Mouse (Mus musculus) T-helper 1 cell (primary cell): ENCODE measurements around the gene Gm3448.
"Not testable (repeated sequence)": the region's sequence is repeated elsewhere in the genome, so short reads cannot be mapped to it uniquely, and the experiment has no call there.

Source experiments
- in situ Hi-C: fragments of 300-600 bp; cut with MboI, MseI; formaldehyde crosslinking; loops from one replicate; pipeline ENCODE4 v1.15.1; 2025; ENCODE audit warnings: high pct_unique_total_duplicates

The Gm3448 gene

DNA sequence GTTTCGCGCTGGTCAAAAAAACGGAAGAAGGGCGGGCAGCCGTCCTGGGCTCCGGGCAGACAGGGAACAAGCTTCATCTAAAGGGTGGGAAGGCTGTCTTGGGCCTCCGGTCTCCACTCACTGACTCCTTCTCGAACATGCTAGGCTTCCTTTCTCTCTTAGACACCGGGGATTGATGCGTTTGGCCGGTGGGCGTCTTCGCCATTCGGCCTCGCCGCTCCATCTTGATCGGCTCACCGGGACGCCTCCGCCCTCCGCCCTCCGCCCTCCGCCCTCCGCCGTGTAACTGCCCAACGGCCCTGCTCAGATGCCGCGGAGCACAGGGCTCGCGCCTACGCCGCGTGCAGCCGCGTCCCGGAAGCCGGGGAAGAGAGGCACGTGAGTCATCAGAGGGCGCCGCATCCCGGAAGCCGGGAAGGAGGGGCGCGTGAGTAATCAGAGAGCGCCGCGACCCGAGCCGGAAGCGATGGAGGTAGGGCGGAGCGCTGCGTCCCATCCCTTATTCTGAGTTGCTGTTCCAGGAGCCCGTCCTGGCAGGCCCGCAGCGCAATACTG is at the start of gene Gm3448, which contains the start of the genes Ermard and Tcte3:
Gm3448 (minus strand) TSS at position 363 of the 555 bp plus-strand sequence.
Ermard (plus strand) TSS at position 34 of the 555 bp plus-strand sequence.
Tcte3 (minus strand) TSS at position 314 of the 555 bp plus-strand sequence.
- in situ Hi-C loops: not testable (repeated sequence)

DNA sequence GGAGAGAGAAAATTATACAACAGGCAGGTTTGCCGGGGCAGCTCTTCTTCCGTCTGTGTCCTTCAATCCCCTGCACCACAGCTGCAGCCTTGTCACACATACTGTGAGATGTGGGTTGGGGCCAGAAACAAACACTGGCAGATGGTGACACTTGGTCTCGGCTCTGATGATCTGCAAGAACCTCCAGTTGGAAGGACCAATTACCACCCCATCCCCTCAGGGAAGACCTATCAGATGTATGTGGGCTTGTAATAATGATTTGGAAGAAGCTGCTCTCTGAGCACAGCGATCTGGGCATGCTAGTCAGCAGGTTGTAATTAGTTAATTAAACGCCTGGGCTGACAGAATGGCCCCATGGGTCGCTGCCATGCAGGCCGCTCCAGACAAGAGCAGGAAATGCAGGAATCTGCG is 47.3 kb upstream of the Gm3448 start:
- in situ Hi-C loops: no loop called here

DNA sequence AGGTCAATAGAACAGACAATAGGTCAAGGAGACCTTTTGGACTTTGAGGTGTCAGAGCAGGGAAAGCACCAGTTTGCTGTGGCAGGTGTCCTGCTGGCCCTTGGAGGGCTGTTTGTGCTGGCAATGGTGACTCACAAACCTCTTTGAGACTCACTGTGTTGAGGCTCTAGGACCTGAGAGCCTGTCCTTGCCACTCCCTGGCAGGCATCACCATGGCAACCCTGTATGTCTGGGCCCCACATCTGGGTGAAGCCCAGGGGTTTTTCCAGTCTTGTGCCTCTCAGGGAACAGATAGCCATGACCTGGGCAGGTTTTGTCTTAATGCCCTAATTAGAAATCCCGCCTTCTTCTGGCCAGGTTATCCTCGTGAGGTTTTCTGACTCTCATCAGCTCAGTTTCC is 46.8 kb upstream of the Gm3448 start:
- in situ Hi-C loops: no loop called here

DNA sequence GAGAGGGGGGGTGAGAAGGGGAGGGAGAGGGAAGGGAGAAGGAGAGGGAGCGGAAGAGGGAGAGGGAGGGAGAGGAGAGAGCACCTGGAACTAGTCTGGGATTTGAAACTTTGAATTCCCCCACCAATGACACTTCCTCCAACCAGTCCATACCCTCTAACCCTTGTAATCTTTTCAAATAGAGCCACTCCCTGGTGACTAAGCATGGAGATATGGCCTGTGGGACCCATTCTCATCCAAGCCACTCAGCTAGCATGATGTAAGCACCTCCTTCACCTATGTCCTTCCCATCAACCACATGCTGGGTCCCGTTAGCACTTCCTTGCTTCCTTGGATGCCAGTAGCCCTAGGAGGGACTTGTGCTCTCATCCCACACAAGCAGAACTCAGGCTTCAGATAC is 43.7 kb upstream of the Gm3448 start:
- in situ Hi-C loops: no loop called here

DNA sequence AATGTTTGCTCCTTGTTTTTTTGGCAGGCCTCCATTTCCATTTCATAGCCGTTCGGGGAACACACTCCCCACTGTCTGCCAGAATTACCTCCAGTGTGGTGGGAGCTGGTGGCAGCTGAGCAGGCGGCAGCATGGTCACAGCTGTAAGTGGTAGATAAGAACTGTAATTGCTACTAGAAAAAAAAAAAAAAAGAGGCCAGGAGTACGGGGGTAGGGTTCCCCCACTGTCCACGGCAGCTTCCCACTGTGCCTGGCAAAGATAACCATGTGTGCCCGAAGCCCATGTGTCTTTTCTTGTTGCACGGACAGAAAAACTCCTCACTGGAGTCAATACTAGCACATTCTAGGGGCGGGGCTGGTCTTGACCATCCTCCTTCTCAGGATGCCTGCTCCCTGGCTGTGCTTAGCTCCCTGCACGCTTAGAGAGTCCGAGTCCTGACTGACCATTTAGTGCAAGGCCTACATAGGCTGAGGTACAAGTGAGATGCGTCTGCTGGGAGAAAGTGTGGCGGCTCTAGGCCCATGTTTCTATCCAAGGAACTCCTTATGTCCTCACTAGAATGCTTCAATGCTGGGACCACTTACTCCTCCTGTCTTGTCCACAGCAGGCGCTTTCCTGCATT is 43.0 kb upstream of the Gm3448 start:
- in situ Hi-C loops: no loop called here

DNA sequence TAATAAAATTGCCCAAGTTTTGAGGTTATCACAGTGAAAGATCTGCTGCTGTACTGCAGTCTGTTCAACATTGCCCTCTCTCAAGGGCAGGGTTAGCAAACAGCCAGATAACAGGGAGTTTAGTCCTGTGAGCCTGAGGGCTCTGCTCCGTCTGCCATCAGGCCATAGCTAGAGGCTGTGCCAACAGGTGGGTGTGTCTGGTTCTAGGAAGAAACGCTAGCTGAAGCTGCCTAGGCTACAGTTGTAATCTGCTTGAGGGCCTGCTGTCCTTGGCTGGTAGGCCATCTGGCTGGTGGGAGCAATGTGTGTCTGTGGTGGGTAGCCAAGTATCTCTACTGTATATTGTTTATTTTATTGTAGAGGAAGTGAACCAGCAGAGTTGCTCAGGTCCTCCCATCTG is 36.2 kb upstream of the Gm3448 start:
- in situ Hi-C loops: loop anchor here (5.0 kb wide), 1 partner anchor 380 kb away; no protein-coding TSS in a partner anchor

DNA sequence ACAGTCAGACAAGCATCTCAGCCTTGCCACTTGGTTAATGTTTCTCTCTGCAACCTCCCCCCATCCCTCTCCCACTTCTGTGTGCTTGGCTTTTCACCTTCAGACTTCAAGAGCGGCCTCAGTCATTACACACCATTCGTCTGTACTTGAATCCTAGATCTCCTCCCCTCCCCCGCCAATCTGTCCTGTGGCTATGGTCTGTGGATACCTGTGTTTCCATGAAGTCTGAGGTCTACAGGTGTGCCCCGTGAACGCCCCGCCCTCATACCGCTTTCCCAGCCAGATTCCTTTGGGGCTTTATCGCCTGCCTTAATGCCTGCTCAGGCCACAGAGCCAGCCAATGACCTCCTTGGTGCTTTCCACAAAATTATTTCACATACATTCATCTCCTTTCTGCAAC is 33.7 kb upstream of the Gm3448 start:
- in situ Hi-C loops: loop anchor here (5.0 kb wide), 1 partner anchor 382 kb away; no protein-coding TSS in a partner anchor

DNA sequence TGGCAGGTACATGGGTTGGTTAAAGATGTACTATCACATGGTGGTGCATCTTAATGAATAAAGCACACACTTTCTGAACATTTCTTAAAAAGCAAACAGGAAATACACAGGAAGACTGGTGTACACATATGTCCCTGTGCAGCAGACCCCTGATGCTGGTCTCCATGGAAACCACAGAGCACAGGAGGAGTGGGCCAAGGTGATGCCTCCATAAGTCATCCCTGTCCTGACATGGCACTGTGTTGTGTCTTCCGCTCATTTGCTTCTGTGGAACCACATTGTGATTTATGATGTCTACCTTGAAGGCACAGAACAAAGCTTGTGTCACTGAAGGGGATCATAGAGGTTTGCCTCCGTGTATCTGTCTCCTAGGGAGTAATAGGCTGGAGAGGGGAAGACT is 30.9 kb upstream of the Gm3448 start:
- in situ Hi-C loops: no loop called here

DNA sequence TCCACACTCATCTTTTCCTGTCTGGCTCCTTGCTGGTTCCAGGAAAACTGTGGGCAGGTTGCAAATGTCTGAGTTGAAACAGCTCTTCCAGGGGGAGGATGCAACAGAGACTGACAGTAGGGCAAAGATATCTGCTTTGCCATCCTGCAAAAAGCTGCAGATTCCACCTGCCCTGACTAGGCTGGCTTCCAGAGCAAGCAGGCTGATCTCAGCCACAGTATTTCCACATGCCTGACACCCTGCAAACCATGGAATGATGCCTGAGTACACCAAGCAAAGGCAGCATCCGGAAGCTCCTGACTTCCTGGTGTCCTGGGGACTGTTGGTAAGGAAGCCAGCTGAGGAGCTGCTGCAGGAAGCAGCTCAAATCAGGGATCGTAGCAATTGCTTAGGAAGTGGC is 27.8 kb upstream of the Gm3448 start:
- in situ Hi-C loops: no loop called here

DNA sequence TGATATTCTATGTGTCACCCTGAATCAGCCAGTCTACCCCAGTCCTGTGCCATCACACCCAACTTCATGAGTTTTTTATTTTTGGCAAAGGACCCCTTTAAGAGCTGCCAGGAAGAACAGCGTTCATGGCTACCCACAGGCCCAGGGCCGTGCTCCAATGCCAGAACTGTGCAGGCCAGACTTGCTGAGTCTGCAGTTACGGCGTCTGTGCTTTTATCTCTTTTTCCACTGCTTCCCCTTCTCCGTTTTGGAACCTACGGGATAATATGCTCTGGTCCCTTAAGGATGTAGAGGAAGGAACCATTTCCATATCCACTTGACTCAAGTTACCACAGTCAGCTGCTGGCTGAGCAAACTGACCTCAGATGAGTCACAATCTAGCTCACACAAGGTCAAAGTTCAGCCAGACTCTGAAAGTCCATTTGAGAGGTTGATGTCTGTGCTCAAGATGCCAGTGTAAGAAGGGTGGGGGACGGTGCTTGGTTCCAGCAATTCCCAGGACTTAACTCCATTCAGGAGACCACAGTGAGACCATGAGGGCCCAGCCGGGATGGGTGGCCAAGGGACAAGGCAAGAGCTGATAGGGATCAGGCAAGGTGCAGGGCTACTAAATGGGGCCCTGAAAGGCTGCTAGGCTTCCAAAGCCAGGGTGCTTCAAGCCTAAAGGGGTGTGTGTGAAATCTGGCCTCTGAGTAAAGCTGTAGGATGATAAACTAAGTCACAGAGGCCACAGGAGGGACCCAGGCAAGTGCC is 26.9 kb upstream of the Gm3448 start:
- in situ Hi-C loops: no loop called here

DNA sequence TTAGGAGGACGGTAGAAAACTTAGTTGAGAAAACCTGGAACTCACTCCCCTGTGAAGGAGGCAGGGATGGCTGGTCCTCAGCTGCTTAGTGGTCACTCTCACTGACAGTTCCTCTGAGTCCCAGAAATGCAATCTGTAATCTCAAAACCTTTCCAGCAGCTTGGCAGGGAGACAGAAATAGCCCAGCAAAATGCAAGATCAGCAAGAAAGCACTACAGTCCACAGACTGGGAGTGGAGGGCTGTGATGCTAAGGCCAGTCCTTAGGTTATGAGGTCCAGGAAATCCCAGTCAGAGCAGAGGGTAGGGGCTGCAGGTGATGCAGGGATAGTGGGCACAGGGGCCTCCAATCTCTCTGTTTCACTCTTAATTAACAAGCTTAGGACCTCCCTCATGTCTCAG is 25.6 kb upstream of the Gm3448 start:
- in situ Hi-C loops: no loop called here

DNA sequence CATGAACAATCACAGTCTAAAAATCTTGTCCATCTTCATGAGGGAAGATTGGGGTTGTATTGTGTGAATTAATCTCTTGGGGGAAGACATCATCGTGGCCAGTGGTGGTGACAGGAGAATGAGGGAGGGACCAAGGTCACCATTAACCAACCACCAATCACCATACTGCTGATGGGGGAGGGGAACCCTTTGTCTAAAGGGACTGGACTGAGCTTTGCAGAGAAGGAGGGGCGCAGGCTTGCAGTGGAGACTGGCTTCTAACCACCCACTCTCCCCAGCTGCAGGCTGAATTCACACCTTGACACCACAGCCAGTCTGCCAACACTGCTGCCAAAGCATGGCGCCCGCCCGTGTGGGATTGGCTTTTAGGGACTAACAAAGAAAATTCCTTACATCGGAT is 24.7 kb upstream of the Gm3448 start:
- in situ Hi-C loops: no loop called here

DNA sequence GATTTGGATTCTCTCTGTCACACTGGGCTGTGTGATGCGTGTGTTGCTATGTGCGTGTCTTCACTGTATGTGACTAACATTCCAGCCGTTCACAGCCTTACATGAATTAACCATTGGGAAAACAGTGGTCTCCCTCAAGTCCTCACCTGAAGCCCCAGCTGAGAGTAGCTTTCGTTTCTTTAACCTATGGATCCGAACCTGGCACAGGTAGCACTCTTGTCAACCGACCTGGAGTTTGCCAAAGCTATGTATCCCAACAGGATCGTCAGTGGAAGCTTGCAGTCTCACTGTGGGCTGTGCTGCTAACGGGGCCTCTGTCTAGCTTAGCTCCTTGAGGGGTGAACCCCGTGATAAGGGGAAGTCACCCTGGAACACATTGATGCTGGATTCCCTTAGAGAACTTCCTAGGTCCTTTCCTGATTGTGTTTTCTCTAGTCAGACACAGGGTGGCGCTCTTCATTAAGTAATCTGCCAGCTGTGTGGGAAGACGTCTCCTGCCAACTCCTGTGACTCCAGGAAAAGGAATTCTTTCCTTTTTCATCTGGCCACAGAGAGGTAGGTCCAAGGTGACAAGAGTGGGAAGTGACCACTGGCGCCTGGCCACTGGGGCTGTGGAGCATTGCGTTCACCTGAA is 24.2 kb upstream of the Gm3448 start:
- in situ Hi-C loops: no loop called here

DNA sequence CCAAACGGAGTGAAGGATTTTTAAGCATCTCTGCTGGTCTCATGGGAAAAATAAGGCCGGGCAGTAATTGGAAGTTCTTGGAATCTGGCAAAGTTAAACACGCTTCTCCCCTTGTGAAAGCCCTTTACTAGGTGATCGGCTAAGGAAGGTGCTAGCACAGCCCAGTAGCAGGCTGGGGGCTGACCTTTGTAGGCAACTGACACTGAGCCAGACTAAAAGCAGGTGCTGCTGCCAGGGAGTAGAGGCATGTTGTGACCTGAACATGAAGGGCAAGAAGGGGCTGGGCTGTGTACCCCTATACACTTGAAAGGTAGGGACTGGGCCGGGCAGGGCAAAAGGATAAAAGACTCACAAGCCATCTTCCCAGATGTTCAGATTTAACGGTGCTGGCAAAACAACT is 19.0 kb upstream of the Gm3448 start:
- in situ Hi-C loops: no loop called here

DNA sequence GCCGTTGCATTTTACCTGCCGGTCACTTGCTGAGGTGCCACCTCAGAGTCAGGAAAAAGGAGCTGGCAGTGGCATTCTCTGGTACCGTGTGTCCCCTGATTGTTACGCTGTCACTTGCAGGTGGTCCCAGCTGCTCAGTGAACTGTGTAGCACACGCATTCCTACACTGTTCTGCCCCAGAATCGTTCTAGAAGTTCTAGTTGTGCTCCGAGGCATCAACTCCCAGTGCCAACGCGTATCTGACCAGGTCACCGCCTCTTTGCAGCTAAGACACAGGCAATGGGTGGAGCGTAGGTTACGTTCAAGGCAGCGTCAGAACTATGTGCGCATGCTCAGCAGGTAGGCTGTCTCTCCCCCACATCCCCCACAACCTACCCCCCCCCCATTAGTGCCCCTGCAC is 18.3 kb upstream of the Gm3448 start:
- in situ Hi-C loops: no loop called here

DNA sequence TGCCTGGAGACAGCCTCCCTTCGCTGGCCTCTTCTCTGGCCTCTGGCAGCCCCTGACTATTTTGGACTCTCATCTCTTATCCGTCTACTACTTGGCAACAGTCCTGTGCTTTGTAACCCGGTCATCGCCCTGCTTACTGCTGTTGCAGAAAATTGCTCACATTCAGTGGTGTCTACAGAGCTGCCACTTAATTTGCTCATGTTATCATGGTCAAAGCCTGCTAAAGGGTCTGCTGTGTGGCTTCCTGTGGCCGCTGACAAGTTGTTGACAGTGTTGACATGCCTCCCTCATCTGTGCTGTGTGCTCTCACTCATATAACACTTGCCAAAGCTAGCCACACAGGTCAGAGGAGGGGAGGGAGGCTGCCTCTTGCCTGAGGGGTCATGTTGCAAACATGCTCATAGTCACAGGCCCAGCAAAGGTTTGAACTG is 16.8 kb upstream of the Gm3448 start:
- in situ Hi-C loops: no loop called here

DNA sequence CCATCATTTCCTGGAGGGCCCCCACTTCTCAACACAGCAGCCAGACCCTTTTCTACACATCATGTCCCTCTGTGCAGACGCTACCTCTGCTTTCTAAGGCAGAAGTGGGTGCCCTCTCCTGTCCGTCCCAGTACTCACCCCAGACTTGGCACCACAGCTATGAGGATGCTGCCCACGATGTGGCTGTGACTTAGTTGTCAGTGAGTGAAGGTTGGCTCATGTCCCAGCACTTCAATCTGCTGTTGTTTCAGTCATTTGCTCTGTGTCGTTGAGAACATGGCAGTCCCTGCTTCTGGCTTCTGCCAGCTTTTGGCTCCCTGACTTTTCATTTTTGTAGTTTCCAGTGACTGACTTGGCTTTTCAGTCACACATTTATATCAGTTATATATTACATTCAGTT is 14.6 kb upstream of the Gm3448 start:
- in situ Hi-C loops: no loop called here

DNA sequence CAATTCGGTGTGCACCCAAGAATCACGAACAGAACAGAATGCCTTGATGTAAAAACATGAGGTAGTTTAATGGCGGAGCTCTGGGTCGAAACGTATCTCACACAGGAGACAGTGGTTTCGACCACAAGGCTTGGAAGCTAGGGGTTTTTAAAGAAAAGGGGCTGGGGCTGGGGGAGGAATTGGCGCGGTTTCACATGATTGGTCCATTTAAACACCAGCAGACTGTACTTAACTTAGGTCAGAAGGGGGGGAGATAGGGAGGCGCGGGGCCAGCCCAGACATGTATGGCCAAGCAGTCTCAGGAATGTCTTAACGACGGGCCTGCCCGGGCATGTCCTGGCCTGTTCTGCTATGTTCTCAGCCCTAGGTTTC is 12.5 kb upstream of the Gm3448 start:
- in situ Hi-C loops: not testable (repeated sequence)

DNA sequence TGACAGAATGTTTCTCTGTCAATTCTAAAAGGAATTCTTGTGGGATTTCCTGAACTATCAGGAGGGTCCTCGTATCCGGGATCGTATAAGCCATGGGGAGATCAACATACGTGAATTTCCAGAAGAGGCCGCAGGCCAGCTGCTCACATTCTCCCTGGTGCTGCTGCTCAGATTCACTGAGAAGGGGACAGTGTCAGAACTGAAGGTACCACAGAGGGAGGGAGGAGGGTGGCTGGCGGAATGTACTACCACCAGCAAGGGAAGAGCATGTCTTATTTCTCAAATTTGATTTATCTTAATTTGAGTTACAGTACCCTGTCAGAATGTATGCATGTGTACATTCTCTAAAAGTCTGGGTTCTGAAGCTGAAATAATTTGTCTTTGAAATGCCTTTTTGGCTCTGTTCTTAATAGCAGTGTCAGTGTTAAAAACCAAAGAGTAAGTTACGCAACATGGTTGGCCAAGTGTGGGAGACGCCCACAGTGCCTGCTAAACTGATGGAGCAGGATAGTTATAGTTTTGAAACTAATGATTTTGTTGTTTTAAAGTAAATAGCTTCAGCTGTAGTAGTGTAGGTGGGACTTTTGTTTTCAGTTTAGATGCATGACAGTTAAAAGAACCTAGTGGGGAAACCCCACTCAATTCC is 12.0 kb upstream of the Gm3448 start:
- in situ Hi-C loops: not testable (repeated sequence)

DNA sequence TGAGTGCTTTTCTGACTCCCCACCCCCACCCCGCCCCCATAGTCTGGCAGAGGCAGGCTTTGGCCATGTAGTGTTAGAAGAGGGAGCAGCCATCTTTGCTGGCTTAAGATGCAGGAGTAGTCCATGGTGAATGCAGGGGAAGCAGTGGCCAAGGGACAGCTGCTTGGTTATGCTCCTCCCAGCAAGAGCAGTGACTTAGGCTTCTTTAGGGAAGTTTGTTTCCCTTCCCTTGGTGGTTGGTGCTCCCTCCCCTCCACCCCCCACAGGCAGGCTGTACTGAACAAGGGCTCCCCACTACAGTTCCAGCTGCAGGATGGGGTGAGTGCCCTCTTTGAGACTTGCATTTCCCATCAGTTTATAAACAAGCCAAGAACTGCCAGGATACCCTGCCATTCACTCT is 11.4 kb upstream of the Gm3448 start:
- in situ Hi-C loops: not testable (repeated sequence)

DNA sequence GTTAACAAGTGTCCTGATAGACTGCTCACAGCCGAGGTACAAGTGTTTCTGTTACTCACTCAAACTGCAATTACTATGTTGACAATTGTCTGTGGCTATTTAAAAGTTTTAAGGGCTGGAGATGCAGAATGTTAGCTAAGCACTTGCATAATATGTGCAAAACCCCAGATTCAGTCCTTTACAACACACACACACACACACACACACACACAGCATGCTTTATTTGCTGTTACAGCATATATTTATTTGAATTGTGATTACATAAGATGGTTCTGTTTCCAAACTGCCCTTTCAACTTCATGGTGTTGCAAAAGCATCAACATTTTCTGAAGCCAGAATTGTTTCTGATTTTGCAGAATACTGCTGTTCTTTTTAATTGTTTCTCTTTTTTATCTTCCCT is 9.0 kb upstream of the Gm3448 start:
- in situ Hi-C loops: not testable (repeated sequence)

DNA sequence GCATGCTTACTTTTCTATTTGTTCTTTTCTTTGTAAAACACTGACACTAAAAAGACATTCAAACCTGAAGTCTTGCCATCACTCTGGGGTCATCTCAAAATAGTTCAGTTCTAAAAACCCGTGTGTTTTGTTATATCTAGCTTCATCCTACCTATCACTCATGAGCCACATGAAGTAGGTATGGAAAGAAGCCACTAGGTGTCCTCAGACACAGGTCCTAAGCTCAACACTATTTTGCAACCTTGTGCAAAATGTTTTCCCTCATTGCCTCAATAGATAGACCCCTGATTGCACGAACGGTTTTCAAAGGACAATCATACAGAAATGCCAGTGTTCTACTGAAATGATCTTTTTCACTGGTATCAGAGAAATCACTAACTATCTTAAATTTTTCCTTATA is 882 bp downstream of the Gm3448 start:
- in situ Hi-C loops: not testable (repeated sequence)
